Mouse (Mus musculus) bone marrow, adult 2 months (tissue): ENCODE data around the gene Cnksr3.

Source experiments
- CTCF ChIP-seq: fragments of 200-500 bp; IDR thresholded peaks from 2 replicates; pipeline ENCODE4 v1.5.1; 2011; ENCODE audit warnings: low read length, control low read depth; ENCODE audit not compliant: control insufficient read depth, insufficient read depth
- POLR2A ChIP-seq: fragments of 200-500 bp; IDR thresholded peaks from 2 replicates; pipeline ENCODE4 v1.6.1; 2011; ENCODE audit warnings: low read depth, mild to moderate bottlenecking, control low read depth, low read length, borderline replicate concordance; ENCODE audit not compliant: control insufficient read depth

DNA sequence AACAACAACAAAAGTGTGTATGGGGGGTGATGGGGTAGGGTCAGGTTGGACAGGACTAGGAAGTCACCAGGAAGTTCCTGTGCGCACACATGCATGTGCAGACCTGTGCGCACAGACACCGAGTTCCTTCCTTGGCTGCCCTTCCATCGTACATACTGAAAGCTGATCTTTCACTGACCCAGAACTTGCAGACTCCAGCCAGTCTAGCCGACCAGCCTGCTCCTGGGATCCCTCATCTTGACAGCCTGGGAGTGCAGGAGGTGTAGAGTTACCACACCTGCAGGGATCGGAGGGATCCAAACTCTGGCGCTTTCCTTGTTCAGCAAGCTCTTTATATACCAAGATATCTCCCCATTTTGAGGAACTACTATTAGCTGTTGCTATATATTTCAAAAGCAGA is 94.3 kb downstream of the Cnksr3 start:
- no peak for TF ChIP-seq CTCF
- TF ChIP-seq POLR2A, result no peak
